Mouse (Mus musculus) thymus, adult 2 months (tissue): ENCODE measurements around the gene Rprd1b. TPM values are rescaled to one million over a fixed set of nuclear protein-coding genes. Genes with fewer than 3 reads are reported as not detected.

ENCODE experiments used
- DNase-seq: peaks from one replicate; pipeline ENCODE4 v3.0.0; 2021
- H3K27ac ChIP-seq: fragments of 200-500 bp; 2 replicates; pipeline ENCODE4 v1.5.1; 2012; ENCODE audit warnings: low read length, control low read depth; ENCODE audit not compliant: control insufficient read depth, insufficient read depth
- H3K27me3 ChIP-seq: fragments of 200-500 bp; 2 replicates; pipeline ENCODE4 v1.6.1; 2012; ENCODE audit warnings: mild to moderate bottlenecking, low read length, moderate library complexity, mixed read lengths; ENCODE audit not compliant: control insufficient read depth, insufficient read depth
- H3K36me3 ChIP-seq: fragments of 200-500 bp; 2 replicates; pipeline ENCODE4 v1.6.1; 2012; ENCODE audit warnings: mild to moderate bottlenecking, low read length, moderate library complexity; ENCODE audit not compliant: control insufficient read depth, insufficient read depth
- H3K4me1 ChIP-seq: fragments of 200-500 bp; replicated peaks from 2 replicates; pipeline ENCODE4 v1.6.1; 2012; ENCODE audit warnings: low read length; ENCODE audit not compliant: control insufficient read depth, insufficient read depth
- H3K4me3 ChIP-seq: fragments of 200-500 bp; 2 replicates; pipeline ENCODE4 v1.5.1; 2012; ENCODE audit warnings: mild to moderate bottlenecking, low read length, control low read depth, moderate library complexity; ENCODE audit not compliant: control insufficient read depth, insufficient read depth
- CTCF ChIP-seq: fragments of 200-500 bp; IDR thresholded peaks from 2 replicates; pipeline ENCODE4 v1.5.1; 2012; ENCODE audit warnings: mild to moderate bottlenecking, control low read depth, low read length, moderate library complexity, borderline replicate concordance; ENCODE audit not compliant: control insufficient read depth, poor library complexity, insufficient read depth; ENCODE audit errors: extremely low read depth
- POLR2A ChIP-seq: fragments of 200-500 bp; IDR thresholded peaks from 2 replicates; pipeline ENCODE4 v1.6.1; 2012; ENCODE audit warnings: mild to moderate bottlenecking, low read length, control low read depth, moderate library complexity; ENCODE audit not compliant: control insufficient read depth, poor library complexity, insufficient read depth; ENCODE audit errors: extremely low read depth
- WGBS: fragments of 180-500 bp; shearing (Covaris S2); methylation state at CpG from one replicate; pipeline ENCODE4 v1.1.7; 2018; 5-methylcytosine and 5-hydroxymethylcytosine counted together
- polyA plus RNA-seq: library from polyadenylated mRNA; depleted of rRNA; stranded (reverse); fragments of >200 nt; gene quantifications from 2 replicates; pipeline ENCODE4 v1.2.3, GENCODE M21; 2012

Gene Rprd1b
- polyA plus RNA-seq, 1 experiment = 35.3 TPM

DNA sequence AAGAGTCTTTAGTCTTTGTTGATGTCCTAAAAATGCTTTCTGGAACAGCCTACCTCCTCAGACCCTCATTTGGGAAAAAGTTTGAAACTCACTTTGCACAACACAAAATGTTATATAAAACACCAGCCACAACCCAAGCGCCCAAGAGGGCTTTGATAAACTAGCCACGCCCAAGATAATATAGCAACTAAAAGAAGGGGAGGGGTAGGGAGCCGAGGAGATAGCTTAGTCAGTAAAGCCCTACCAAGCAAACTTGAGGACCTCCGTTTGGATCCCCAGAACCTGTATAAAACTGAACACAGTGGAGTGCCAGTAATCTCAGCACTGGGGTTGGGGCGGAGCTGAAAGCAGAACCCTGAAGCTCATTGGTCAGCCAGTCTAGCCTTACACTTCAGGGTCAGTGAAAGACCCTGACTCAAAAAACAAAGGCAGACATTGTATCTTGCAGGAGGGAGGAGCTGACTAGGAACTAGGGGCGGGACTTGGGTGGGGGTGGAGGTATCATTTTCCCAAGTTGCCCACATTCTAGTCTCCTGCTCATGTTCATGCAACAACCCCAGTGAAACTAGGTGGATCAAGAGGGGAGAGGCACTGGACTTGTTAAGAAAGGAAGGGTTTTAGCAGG lies 124.5 kb downstream of the Rprd1b start:
- no peaks in the 10 kb centered on the region for H3K36me3 ChIP-seq
- H3K27me3 ChIP-seq = no peaks in the 10 kb centered on the region
- no peak for TF ChIP-seq POLR2A
- no peak for TF ChIP-seq CTCF
- no peak overlapping the region for H3K27ac ChIP-seq
- no peak for DNase-seq
- H3K4me1 ChIP-seq = peaks cover 17% of the 10 kb centered on the region
- WGBS = 66% methylated on average over 6 of the region's 6 CpGs
- H3K4me3 ChIP-seq = no peak overlapping the region

GRCm38 (mm10) chr2:158153728-158154343 lies 125.5 kb downstream of the Rprd1b start:
- under 1% methylated on average over 22 of the region's 22 CpGs for WGBS
- H3K27me3 ChIP-seq = no peaks in the 10 kb centered on the region
- peak; percentile 31 for DNase-seq
- peak overlapping the region; percentile 23 for H3K4me3 ChIP-seq
- H3K27ac ChIP-seq = no peak overlapping the region
- H3K4me1 ChIP-seq = peaks cover 17% of the 10 kb centered on the region
- H3K36me3 ChIP-seq = no peaks in the 10 kb centered on the region
- TF ChIP-seq CTCF (no peak), POLR2A (no peak)

DNA sequence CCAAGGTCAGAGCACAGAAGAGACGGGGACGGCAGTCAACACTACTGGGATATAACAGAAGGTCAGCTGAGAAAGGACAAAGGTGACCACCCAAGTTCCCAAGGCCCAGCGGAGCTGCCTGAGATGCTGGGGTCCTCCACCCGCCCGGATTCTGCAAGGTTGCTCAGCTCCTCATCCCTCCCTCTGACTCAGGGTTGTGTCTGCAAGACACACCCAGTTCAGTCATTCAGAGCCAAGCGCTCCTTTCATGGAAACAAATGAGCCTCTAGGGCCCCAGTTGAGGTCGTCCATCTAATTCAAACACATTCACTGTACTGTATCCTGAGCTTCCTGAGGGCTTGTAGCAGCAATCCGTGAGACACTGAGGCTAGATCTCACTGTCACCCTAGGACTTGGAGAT lies 126.3 kb downstream of the Rprd1b start:
- peaks cover 21% of the 10 kb centered on the region for H3K4me1 ChIP-seq
- H3K27me3 ChIP-seq = no peaks in the 10 kb centered on the region
- no peaks in the 10 kb centered on the region for H3K36me3 ChIP-seq
- DNase-seq = no peak
- no peak overlapping the region for H3K4me3 ChIP-seq
- TF ChIP-seq CTCF = no peak
- TF ChIP-seq POLR2A = no peak
- 74% methylated on average over 8 of the region's 8 CpGs for WGBS
- H3K27ac ChIP-seq = no peak overlapping the region

DNA sequence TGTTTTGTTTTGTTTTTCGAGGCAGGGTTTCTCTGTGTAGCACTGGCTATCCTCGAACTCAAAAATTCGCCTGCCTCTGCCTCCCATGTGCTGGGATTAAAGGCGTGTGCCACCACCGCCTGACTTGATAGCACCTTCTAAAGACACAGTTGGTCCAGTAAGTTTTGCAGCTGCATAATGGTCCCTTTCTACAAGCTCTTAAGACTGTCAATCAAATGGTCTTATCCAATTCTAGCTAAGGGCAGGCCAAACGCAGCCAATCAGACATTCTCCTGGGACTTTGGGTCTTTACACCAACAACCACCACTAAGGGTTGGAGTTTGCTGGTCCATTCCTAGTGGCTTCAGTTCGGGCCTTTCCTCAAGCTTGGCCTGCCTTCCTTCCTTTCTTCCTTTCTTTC lies 126.8 kb downstream of the Rprd1b start:
- Histone ChIP-seq H3K27me3 (no peaks in the 10 kb centered on the region), H3K4me3 (no peak overlapping the region), H3K27ac (no peak overlapping the region), H3K4me1 (peaks cover 24% of the 10 kb centered on the region), H3K36me3 (no peaks in the 10 kb centered on the region)
- DNase-seq = no peak
- WGBS = 86% methylated on average over 7 of the region's 7 CpGs
- no peak for TF ChIP-seq POLR2A
- TF ChIP-seq CTCF = no peak

DNA sequence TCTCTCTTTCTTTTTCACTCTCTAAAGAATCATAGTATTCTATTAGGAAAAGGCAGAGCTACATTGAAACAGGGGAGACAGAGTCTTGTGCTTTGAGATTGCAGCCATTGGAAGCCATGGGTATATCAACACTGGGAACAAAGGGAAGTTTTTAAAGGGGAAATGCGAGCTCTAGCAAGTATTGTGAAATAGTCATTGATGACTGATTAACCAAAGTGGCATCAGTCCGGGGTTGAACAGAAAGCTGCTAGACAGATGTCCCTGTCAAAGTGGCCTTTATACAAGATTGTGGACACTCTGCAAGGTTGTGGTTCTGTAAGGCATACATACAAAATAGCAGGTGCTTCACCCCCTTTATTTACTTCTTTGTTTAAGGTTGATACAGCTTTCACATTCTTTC lies 127.3 kb downstream of the Rprd1b start:
- 79% methylated on average over 2 of the region's 2 CpGs for WGBS
- Histone ChIP-seq H3K27me3 (no peaks in the 10 kb centered on the region), H3K36me3 (no peaks in the 10 kb centered on the region), H3K4me3 (no peak overlapping the region), H3K4me1 (peaks cover 29% of the 10 kb centered on the region), H3K27ac (no peak overlapping the region)
- no peak for DNase-seq
- TF ChIP-seq POLR2A = no peak
- TF ChIP-seq CTCF = no peak

GRCm38 (mm10) chr2:158156487-158156886 lies 128.2 kb downstream of the Rprd1b start:
- DNase-seq = no peak
- H3K4me1 ChIP-seq = peaks cover 37% of the 10 kb centered on the region
- TF ChIP-seq CTCF (no peak), POLR2A (no peak)
- no peak overlapping the region for H3K27ac ChIP-seq
- no peaks in the 10 kb centered on the region for H3K27me3 ChIP-seq
- WGBS = 49% methylated on average over 9 of the region's 9 CpGs
- H3K36me3 ChIP-seq = no peaks in the 10 kb centered on the region
- no peak overlapping the region for H3K4me3 ChIP-seq
